Mouse (Mus musculus) limb, embryonic 14.5 days (tissue): ENCODE measurements around the gene Usb1. TPM values are rescaled to one million over a fixed set of nuclear protein-coding genes. Genes with fewer than 3 reads are reported as not detected.
A peak's percentile ranks its signal among the peaks of the same experiment; 100 is the strongest.

ENCODE experiments used
- ATAC-seq: fragments of 200-750 bp; cut with Nextera tagmentation; 2 replicates; pipeline ENCODE4 v1.8.0; 2017; ENCODE audit warnings: low read depth, moderate number of reproducible peaks, moderate TSS enrichment; ENCODE audit not compliant: low FRiP score
- DNase-seq: peaks from one replicate; pipeline ENCODE4 v3.0.0-alpha.2; 2015; ENCODE audit warnings: low spot score
- H3K27ac ChIP-seq: fragments of 300-500 bp; sonication (generic); replicated peaks from 2 replicates; pipeline ENCODE4 v1.5.1; 2014; ENCODE audit warnings: low read depth, mild to moderate bottlenecking, low read length, moderate library complexity, mixed read lengths
- H3K27me3 ChIP-seq: fragments of 300-500 bp; sonication (generic); 2 replicates; pipeline ENCODE4 v1.6.1; 2014; ENCODE audit warnings: low read length, mixed read lengths; ENCODE audit not compliant: control insufficient read depth, insufficient read depth
- H3K36me3 ChIP-seq: fragments of 300-500 bp; sonication (generic); 2 replicates; pipeline ENCODE4 v1.6.1; 2014; ENCODE audit warnings: mild to moderate bottlenecking, low read length, moderate library complexity, mixed read lengths; ENCODE audit not compliant: control insufficient read depth, insufficient read depth
- H3K4me1 ChIP-seq: fragments of 300-500 bp; sonication (generic); 2 replicates; pipeline ENCODE4 v1.6.1; 2014; ENCODE audit warnings: antibody characterized with exemption, low read length, mixed read lengths; ENCODE audit not compliant: control insufficient read depth, insufficient read depth
- H3K4me2 ChIP-seq: fragments of 300-500 bp; sonication (generic); replicated peaks from 2 replicates; pipeline ENCODE4 v1.6.1; 2014; ENCODE audit warnings: low read depth, mild to moderate bottlenecking, low read length, moderate library complexity; ENCODE audit not compliant: severe bottlenecking
- H3K4me3 ChIP-seq: fragments of 300-500 bp; sonication (generic); replicated peaks from 2 replicates; pipeline ENCODE4 v1.5.1; 2014; ENCODE audit warnings: low read length
- H3K9ac ChIP-seq: fragments of 300-500 bp; sonication (generic); 2 replicates; pipeline ENCODE4 v1.6.1; 2014; ENCODE audit warnings: mild to moderate bottlenecking, low read depth, low read length, moderate library complexity; ENCODE audit not compliant: severe bottlenecking
- H3K9me3 ChIP-seq: fragments of 300-500 bp; sonication (generic); 2 replicates; pipeline ENCODE4 v1.6.1; 2016; ENCODE audit warnings: low read length; ENCODE audit not compliant: control insufficient read depth
- POLR2A ChIP-seq: fragments of 200-500 bp; IDR thresholded peaks from 2 replicates; pipeline ENCODE4 v1.8.0; 2012; ENCODE audit warnings: inconsistent platforms, mild to moderate bottlenecking, moderate library complexity, borderline replicate concordance; ENCODE audit not compliant: insufficient read depth, insufficient read length; ENCODE audit errors: extremely low read depth
- WGBS: fragments of 180-500 bp; shearing (Covaris S2); extraction: QIAGEN DNeasy Blood & Tissue Kit; methylation state at CpG from one replicate; pipeline ENCODE4 v1.1.7; 2014; 5-methylcytosine and 5-hydroxymethylcytosine counted together
- polyA plus RNA-seq, 2 experiments: library from polyadenylated mRNA; depleted of rRNA in 1 of 2; stranded (reverse) in 1 of 2; unstranded in 1 of 2; fragments of >200 nt; fragmentation: Nextera tagmentation in 1 of 2; extraction: Ambion mirVana in 1 of 2; gene quantifications; 2 replicates each; pipeline versions ENCODE4 v1.2.1 to v1.2.3; 2012 to 2014

Gene Usb1
- polyA plus RNA-seq, 2 experiments: 34.7 to 46.6 TPM

DNA sequence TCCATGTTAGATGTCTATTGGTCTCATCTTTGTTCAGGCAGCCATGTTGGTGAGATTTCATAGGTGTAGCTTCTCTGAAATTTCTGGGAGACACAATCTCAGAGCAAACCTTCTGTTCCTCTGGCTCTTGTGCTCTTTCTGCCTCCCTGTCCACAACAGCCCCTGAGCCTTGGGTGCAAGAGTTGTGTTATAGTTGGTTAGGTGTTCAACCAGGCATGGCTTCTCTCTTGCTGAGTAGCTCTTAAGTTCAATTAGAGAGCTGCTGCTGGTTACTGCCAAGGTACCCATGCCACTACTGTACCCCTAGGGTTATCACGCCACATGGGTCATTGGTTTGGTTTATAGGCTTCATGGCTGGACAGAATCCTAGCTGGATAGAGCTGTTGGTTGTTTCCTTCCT is 16.7 kb upstream of the Usb1 start:
- TF ChIP-seq POLR2A: no peak
- Histone ChIP-seq H3K36me3 (no peaks in the 10 kb centered on the region), H3K27ac (no peak overlapping the region), H3K4me2 (no peak overlapping the region), H3K4me1 (no peaks in the 10 kb centered on the region), H3K9ac (no peak overlapping the region), H3K4me3 (no peak overlapping the region), H3K9me3 (no peaks in the 10 kb centered on the region), H3K27me3 (no peaks in the 10 kb centered on the region)
- no peak for DNase-seq
- ATAC-seq: no peak
- 94% methylated on average over 1 of the region's 1 CpGs for WGBS

DNA sequence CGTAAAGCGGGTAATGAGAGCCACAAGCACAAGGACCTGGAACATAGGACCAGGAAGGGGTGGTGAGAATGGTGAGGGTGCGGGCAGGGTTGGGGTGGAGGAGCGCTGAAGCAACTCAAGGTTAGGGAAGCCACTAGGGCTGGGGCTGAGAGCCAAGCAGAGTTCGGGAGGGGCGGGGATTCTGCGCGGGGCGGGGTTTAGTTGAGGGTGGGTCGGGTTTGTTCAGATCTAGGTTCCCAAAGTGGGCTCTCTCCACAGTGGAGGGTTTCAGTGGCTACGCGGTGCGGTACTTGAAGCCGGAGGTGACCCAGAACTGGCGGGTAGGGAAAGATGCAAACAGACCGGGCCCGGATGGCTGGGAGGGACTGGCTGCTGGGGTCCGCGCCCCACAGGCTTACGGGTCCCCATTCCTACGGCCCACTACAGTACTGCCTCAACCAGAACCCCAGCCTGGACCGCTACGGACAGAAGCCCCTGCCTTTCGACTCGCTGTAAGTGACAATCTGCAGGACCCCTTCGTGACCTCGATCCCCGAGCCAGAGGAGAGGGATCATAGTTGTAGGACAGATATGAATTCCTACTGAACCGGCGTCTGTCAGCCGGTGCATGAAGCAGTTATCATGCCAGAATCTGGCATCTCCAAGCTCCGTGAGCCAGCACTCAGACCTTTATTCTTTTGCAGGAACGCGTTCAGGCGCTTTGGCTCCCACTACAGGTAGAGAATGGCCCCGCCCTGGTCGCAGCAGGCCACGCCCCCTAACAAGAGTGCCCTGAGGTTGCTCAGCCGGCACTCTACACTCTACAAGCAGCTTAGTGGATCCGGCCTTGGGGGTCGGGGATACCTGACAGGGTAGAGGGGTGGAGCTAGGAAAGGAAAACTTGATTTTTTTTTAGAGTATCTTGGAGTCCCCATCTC is 11.6 kb upstream of the Usb1 start:
- DNase-seq (peak; percentile 65), ATAC-seq (peak; percentile 59; the same call in 1 of the 2 replicates)
- peaks cover 20% of the 10 kb centered on the region for H3K36me3 ChIP-seq
- peak overlapping the region; percentile 50 for H3K9ac ChIP-seq
- no peak for TF ChIP-seq POLR2A
- peak overlapping the region; percentile 42 for H3K4me3 ChIP-seq
- peak overlapping the region; percentile 90 for H3K4me2 ChIP-seq
- H3K4me1 ChIP-seq: peaks cover 9% of the 10 kb centered on the region
- H3K27ac ChIP-seq: no peak overlapping the region
- no peaks in the 10 kb centered on the region for H3K27me3 ChIP-seq
- no peaks in the 10 kb centered on the region for H3K9me3 ChIP-seq
- WGBS: 2% methylated on average over 34 of the region's 41 CpGs

DNA sequence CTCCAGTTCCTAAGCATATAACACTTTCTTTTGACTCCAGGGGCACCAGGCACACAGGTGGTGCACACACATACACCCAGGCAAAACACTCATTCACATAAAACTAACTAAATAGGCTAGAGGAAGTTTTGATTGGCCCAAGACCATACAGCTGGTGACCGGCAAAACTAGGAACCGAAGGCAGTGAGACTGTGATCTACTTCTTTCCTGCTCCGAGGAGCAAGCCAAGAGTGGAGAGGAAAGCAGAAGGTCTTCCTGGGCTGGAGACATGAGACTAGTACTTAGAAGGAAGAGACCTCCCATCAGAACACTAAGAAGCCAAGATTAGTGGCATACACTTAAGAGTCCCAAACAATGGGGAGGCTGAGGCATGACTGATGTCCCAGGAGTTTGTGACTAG is 8.9 kb upstream of the Usb1 start:
- Histone ChIP-seq H3K4me1 (peaks cover 9% of the 10 kb centered on the region), H3K9me3 (no peaks in the 10 kb centered on the region), H3K27ac (no peak overlapping the region), H3K9ac (no peak overlapping the region), H3K4me3 (no peak overlapping the region), H3K27me3 (no peaks in the 10 kb centered on the region), H3K4me2 (no peak overlapping the region), H3K36me3 (peaks cover 46% of the 10 kb centered on the region)
- 40% methylated on average over 3 of the region's 3 CpGs for WGBS
- ATAC-seq (no peak), DNase-seq (no peak)
- no peak for TF ChIP-seq POLR2A

DNA sequence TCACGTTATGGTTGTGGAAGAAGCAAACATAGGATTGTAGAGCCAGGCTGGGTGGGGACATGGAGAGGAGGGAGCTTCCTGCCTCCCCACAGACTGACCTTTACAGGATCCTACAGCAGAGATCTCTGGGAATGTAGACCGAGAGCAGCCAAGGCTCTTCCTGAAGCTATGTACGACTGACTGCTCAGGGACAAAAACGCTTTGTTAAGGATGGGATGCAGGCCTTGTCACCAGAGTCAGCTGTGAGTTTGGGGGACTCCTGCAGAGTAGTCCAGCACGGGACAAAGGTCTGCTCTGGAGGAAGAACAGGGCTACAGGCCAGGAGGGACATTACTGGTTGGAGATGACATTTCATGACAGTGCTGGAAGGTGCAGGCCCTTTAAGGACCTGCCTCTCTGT is 7.4 kb upstream of the Usb1 start:
- no peaks in the 10 kb centered on the region for H3K9me3 ChIP-seq
- no peak overlapping the region for H3K4me3 ChIP-seq
- no peak for DNase-seq
- no peak overlapping the region for H3K9ac ChIP-seq
- peaks cover 60% of the 10 kb centered on the region for H3K36me3 ChIP-seq
- ATAC-seq: no peak
- no peak for TF ChIP-seq POLR2A
- H3K4me1 ChIP-seq: peaks cover 9% of the 10 kb centered on the region
- WGBS: 80% methylated on average over 5 of the region's 5 CpGs
- no peak overlapping the region for H3K4me2 ChIP-seq
- no peak overlapping the region for H3K27ac ChIP-seq
- H3K27me3 ChIP-seq: no peaks in the 10 kb centered on the region

DNA sequence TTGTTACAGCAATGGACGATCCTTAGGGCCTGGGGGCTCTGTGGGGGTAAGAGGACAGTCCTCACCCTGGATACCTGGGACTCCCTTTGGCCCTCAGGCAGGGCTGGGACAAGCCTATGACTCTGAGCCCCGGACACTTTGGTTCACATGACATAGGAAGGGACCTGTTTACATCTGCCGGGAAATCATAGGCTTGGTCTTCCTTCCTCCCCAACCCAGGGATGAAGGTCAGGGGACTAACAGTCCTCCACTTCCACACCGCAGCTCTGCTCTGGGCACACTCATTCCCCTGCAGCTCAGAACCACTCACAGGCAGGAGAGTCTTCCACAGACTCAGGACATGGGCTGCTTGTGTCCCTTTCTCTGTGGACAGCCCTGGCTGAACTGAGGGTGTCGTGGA is 5.3 kb upstream of the Usb1 start:
- Histone ChIP-seq H3K27ac (no peak overlapping the region), H3K4me1 (peaks cover 14% of the 10 kb centered on the region), H3K9me3 (no peaks in the 10 kb centered on the region), H3K36me3 (peaks cover 60% of the 10 kb centered on the region), H3K27me3 (no peaks in the 10 kb centered on the region), H3K9ac (no peak overlapping the region), H3K4me3 (no peak overlapping the region), H3K4me2 (no peak overlapping the region)
- DNase-seq (no peak), ATAC-seq (no peak)
- no peak for TF ChIP-seq POLR2A
- 90% methylated on average over 5 of the region's 5 CpGs for WGBS
